Mouse (Mus musculus) ES-Bruce4 (cell line): Measurements from ENCODE around the gene Scn8a. TPM values are rescaled to one million over a fixed set of nuclear protein-coding genes. Genes with fewer than 3 reads are reported as not detected.

Experiments
- H3K27ac ChIP-seq: 2 replicates; pipeline ENCODE4 v1.5.1; 2012; ENCODE audit warnings: low read length, inconsistent platforms; ENCODE audit not compliant: insufficient read depth
- H3K27me3 ChIP-seq: 2 replicates; pipeline ENCODE4 v1.6.1; 2012; ENCODE audit warnings: mild to moderate bottlenecking, low read length, inconsistent platforms; ENCODE audit not compliant: control insufficient read depth, poor library complexity, insufficient read depth, severe bottlenecking
- H3K36me3 ChIP-seq: 2 replicates; pipeline ENCODE4 v1.6.1; 2012; ENCODE audit warnings: inconsistent platforms, mild to moderate bottlenecking, low read length, moderate library complexity; ENCODE audit not compliant: control insufficient read depth, poor library complexity, insufficient read depth, severe bottlenecking
- H3K4me1 ChIP-seq: one replicate; pipeline ENCODE4 v1.8.1; 2011; ENCODE audit warnings: low read length; ENCODE audit not compliant: control insufficient read depth, insufficient read depth
- H3K4me3 ChIP-seq: 2 replicates; pipeline ENCODE4 v1.5.1; 2011; ENCODE audit warnings: low read depth, mild to moderate bottlenecking, low read length
- H3K9ac ChIP-seq: 2 replicates; pipeline ENCODE4 v1.6.1; 2012; ENCODE audit warnings: low read depth, mild to moderate bottlenecking, inconsistent platforms; ENCODE audit not compliant: poor library complexity, severe bottlenecking
- H3K9me3 ChIP-seq: replicated peaks from 2 replicates; pipeline ENCODE4 v1.6.1; 2012; ENCODE audit warnings: mild to moderate bottlenecking, low read length, inconsistent platforms; ENCODE audit not compliant: control insufficient read depth, poor library complexity, insufficient read depth, severe bottlenecking
- CTCF ChIP-seq: IDR thresholded peaks from one replicate; pipeline ENCODE4 v1.8.1; 2011; ENCODE audit warnings: low read depth, low read length
- EP300 ChIP-seq: IDR thresholded peaks from 2 replicates; pipeline ENCODE4 v1.6.1; 2011; ENCODE audit warnings: low read depth, low read length; ENCODE audit not compliant: insufficient read depth
- POLR2A ChIP-seq: IDR thresholded peaks from one replicate; pipeline ENCODE4 v1.8.1; 2011; ENCODE audit warnings: low read length; ENCODE audit not compliant: insufficient read depth
- polyA plus RNA-seq: library from polyadenylated mRNA; stranded (reverse); fragments of >200 nt; gene quantifications from 2 replicates; pipeline ENCODE4 v1.2.4, GENCODE M21; 2011; ENCODE audit warnings: low read depth; ENCODE audit not compliant: missing spikeins, insufficient read depth, insufficient read length

Scn8a gene
- polyA plus RNA-seq, 1 experiment = 8.9 TPM

DNA sequence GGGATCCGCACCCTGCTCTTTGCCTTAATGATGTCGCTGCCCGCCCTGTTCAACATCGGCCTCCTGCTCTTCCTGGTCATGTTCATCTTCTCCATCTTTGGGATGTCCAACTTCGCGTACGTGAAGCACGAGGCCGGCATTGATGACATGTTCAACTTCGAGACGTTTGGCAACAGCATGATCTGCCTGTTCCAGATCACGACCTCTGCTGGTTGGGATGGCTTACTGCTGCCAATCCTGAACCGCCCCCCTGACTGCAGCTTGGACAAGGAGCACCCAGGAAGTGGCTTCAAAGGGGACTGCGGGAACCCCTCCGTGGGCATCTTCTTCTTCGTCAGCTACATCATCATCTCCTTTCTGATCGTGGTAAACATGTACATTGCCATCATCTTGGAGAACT is 170.0 kb downstream of the Scn8a start:
- no peak overlapping the region for H3K27ac ChIP-seq
- no peaks in the 10 kb centered on the region for H3K9me3 ChIP-seq
- H3K9ac ChIP-seq = no peak overlapping the region
- H3K27me3 ChIP-seq = no peaks in the 10 kb centered on the region
- TF ChIP-seq EP300 (no peak), CTCF (peak; percentile 87), POLR2A (no peak)
- no peaks in the 10 kb centered on the region for H3K36me3 ChIP-seq
- no peak overlapping the region for H3K4me3 ChIP-seq
- no peaks in the 10 kb centered on the region for H3K4me1 ChIP-seq

DNA sequence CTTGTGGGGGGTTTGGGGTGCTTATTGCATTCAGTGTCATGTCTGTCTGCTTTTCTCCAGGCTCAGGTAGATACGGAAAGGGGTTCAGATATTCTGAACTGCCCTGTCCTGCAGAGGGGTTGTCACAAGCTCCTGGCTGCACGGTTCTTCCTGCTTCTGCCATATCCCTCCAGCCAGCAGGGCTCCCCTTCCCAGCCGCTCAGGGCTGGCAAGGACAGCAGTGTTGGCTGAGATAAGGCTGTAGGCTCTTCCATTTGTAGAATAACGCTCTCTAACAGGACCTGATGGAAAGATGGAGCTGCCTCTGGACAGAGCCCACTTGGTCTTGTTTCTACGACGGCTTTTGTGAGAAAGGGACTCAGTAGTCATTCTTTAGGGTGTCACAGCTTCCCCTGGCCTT is 172.3 kb downstream of the Scn8a start:
- Histone ChIP-seq H3K27me3 (peaks cover 16% of the 10 kb centered on the region), H3K9ac (no peak overlapping the region)

DNA sequence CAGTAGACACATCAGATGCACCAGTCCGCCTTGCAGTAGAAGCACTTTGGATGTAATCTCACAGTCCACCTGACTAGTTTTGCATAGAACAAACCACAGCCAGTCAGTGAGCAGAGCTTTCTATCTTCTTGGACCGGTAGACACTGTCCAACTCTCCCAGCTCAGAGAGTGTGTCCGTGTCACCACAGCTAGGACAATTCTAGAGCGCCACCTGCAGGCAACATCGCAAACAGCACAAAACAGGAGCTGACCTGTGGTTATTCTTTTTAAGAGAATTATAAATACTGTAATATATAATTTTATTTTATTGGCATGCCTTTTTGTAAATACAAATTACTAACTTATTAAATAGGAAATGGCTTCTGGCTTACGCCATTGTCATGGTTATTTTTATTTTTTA is 173.0 kb downstream of the Scn8a start:
- Histone ChIP-seq H3K4me1 (no peaks in the 10 kb centered on the region), H3K9ac (no peak overlapping the region), H3K36me3 (no peaks in the 10 kb centered on the region), H3K27ac (no peak overlapping the region), H3K4me3 (no peak overlapping the region), H3K27me3 (peaks cover 18% of the 10 kb centered on the region), H3K9me3 (no peaks in the 10 kb centered on the region)
- TF ChIP-seq EP300 (no peak), CTCF (peak; percentile 90), POLR2A (no peak)

More for the DNA sequence above, 172.3 kb downstream of the Scn8a start:
- no peaks in the 10 kb centered on the region for H3K9me3 ChIP-seq
- H3K36me3 ChIP-seq = no peaks in the 10 kb centered on the region
- no peak overlapping the region for H3K27ac ChIP-seq
- no peaks in the 10 kb centered on the region for H3K4me1 ChIP-seq
- no peak overlapping the region for H3K4me3 ChIP-seq
- TF ChIP-seq EP300 (no peak), POLR2A (no peak), CTCF (no peak)

DNA sequence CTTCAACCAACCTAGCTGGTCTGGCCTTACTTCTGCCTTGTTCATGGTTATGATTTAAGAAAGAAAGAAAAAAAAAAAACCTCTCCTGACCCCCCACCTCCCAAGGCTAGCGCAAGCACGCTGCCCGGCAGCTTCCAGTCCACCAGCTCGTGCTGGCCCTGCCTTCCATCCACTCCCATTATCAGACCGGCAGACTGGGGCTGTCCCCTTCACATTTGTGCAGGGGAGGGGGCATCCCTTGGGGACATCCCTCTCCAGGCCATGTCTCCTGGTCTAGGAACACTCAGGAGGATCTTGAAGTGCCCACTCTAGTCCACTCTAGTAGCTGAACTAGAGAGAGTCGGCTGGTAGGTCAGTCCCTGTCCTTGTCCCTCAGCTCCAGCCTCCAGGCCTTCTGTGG is 174.9 kb downstream of the Scn8a start:
- Histone ChIP-seq H3K4me1 (no peaks in the 10 kb centered on the region), H3K9me3 (no peaks in the 10 kb centered on the region), H3K27me3 (peaks cover 18% of the 10 kb centered on the region), H3K9ac (no peak overlapping the region), H3K4me3 (no peak overlapping the region), H3K36me3 (no peaks in the 10 kb centered on the region), H3K27ac (no peak overlapping the region)
- no peak for TF ChIP-seq EP300
- TF ChIP-seq POLR2A = no peak
- TF ChIP-seq CTCF = no peak

DNA sequence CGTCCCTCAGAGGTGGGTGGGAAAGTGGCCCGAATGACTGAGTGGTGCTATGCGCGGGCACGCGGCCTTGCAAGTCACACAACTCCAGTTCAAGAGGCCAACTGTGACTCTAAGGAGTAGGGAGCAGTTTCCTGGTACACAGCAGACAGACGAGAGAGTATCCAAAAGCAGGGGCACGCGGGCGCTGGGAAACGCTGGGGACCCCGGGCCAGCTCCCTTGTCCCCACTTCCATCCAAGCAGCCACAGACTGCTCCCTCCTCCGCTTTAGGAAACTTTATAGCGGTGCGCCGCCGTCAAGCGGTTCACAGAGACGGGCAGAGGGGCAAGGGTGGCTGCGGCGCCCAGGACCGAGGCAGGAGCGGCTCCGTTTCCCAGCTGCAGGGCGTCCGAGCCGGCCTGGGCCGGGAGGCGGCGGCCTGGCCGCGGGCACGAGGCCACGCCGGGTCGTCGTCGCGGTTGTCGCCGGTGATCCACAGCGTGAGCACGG is 176.4 kb downstream of the Scn8a start:
- Histone ChIP-seq H3K9ac (peak overlapping the region; percentile 59), H3K4me1 (no peaks in the 10 kb centered on the region), H3K4me3 (peak overlapping the region; percentile 26), H3K27ac (no peak overlapping the region), H3K27me3 (peaks cover 18% of the 10 kb centered on the region), H3K9me3 (no peaks in the 10 kb centered on the region), H3K36me3 (no peaks in the 10 kb centered on the region)
- TF ChIP-seq POLR2A = no peak
- TF ChIP-seq EP300 = no peak
- TF ChIP-seq CTCF = no peak

DNA sequence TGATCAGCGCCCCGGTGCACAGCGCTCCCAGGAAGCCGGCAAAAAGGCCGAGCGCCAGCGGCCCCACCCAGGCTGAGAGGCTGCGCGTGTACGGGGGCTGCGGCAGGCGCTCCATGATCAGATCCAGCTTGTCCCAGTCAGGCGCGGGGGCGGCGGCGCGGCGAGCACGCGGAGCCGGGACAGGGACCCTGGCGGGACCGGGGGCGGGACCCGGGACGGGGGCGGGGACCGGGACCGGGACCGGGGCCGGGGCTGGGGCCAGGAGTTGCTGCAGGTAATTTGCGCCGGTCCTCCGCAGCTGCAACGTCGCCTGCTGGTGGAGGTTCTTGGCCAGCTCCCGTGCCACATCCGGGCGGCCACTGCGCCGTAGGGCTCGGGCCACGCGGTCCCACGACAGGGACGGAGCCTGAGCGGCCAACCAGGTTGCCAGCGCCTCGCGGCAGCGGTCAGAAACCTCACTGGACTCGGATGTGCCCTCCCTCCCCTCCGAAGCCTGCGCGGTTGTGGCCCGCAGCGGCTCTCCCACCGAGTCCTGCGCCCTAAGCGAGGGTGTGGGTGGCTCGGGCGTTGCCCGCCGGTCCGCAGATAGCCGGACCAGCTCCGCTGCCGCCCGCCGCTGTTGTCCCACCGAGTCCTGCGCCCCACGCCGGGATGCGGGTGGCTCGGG is 177.0 kb downstream of the Scn8a start:
- Histone ChIP-seq H3K9ac (peak overlapping the region; percentile 59), H3K4me1 (no peaks in the 10 kb centered on the region), H3K36me3 (no peaks in the 10 kb centered on the region), H3K27ac (no peak overlapping the region), H3K9me3 (no peaks in the 10 kb centered on the region), H3K4me3 (peak overlapping the region; percentile 70), H3K27me3 (peaks cover 18% of the 10 kb centered on the region)
- TF ChIP-seq CTCF (no peak), POLR2A (no peak), EP300 (no peak)
